Mouse (Mus musculus) thymus, adult 2 months (tissue): Measurements from ENCODE around the gene Slc22a1. TPM values are rescaled to one million over a fixed set of nuclear protein-coding genes. Genes with fewer than 3 reads are reported as not detected.

Experiments
- DNase-seq: peaks from one replicate; pipeline ENCODE4 v3.0.0; 2021
- H3K27ac ChIP-seq: fragments of 200-500 bp; 2 replicates; pipeline ENCODE4 v1.5.1; 2012; ENCODE audit warnings: low read length, control low read depth; ENCODE audit not compliant: control insufficient read depth, insufficient read depth
- H3K27me3 ChIP-seq: fragments of 200-500 bp; 2 replicates; pipeline ENCODE4 v1.6.1; 2012; ENCODE audit warnings: mild to moderate bottlenecking, low read length, moderate library complexity, mixed read lengths; ENCODE audit not compliant: control insufficient read depth, insufficient read depth
- H3K36me3 ChIP-seq: fragments of 200-500 bp; 2 replicates; pipeline ENCODE4 v1.6.1; 2012; ENCODE audit warnings: mild to moderate bottlenecking, low read length, moderate library complexity; ENCODE audit not compliant: control insufficient read depth, insufficient read depth
- H3K4me1 ChIP-seq: fragments of 200-500 bp; replicated peaks from 2 replicates; pipeline ENCODE4 v1.6.1; 2012; ENCODE audit warnings: low read length; ENCODE audit not compliant: control insufficient read depth, insufficient read depth
- H3K4me3 ChIP-seq: fragments of 200-500 bp; 2 replicates; pipeline ENCODE4 v1.5.1; 2012; ENCODE audit warnings: mild to moderate bottlenecking, low read length, control low read depth, moderate library complexity; ENCODE audit not compliant: control insufficient read depth, insufficient read depth
- CTCF ChIP-seq: fragments of 200-500 bp; IDR thresholded peaks from 2 replicates; pipeline ENCODE4 v1.5.1; 2012; ENCODE audit warnings: mild to moderate bottlenecking, control low read depth, low read length, moderate library complexity, borderline replicate concordance; ENCODE audit not compliant: control insufficient read depth, poor library complexity, insufficient read depth; ENCODE audit errors: extremely low read depth
- POLR2A ChIP-seq: fragments of 200-500 bp; IDR thresholded peaks from 2 replicates; pipeline ENCODE4 v1.6.1; 2012; ENCODE audit warnings: mild to moderate bottlenecking, low read length, control low read depth, moderate library complexity; ENCODE audit not compliant: control insufficient read depth, poor library complexity, insufficient read depth; ENCODE audit errors: extremely low read depth
- WGBS: fragments of 180-500 bp; shearing (Covaris S2); methylation state at CpG from one replicate; pipeline ENCODE4 v1.1.7; 2018; 5-methylcytosine and 5-hydroxymethylcytosine counted together
- polyA plus RNA-seq: library from polyadenylated mRNA; depleted of rRNA; stranded (reverse); fragments of >200 nt; gene quantifications from 2 replicates; pipeline ENCODE4 v1.2.3, GENCODE M21; 2012

Slc22a1 gene
- polyA plus RNA-seq, 1 experiment = 0.80 TPM

- Histone ChIP-seq H3K36me3 (no peaks in the 10 kb centered on the region), H3K27ac (no peak overlapping the region), H3K27me3 (no peaks in the 10 kb centered on the region), H3K4me3 (no peak overlapping the region), H3K4me1 (peaks cover 4% of the 10 kb centered on the region; the same call in 1 of the 2 replicates)
- 96% methylated on average over 5 of the region's 5 CpGs for WGBS
- no peak for DNase-seq
- TF ChIP-seq POLR2A (no peak), CTCF (no peak)
Measured at GRCm38 (mm10) chr17:12645461-12645860, 30.2 kb downstream of the Slc22a1 start.

GRCm38 (mm10) chr17:12641087-12641486 lies 34.5 kb downstream of the Slc22a1 start:
- Histone ChIP-seq H3K27ac (no peak overlapping the region), H3K27me3 (no peaks in the 10 kb centered on the region), H3K4me3 (no peak overlapping the region), H3K4me1 (no peaks in the 10 kb centered on the region), H3K36me3 (no peaks in the 10 kb centered on the region)
- 47% methylated on average over 4 of the region's 4 CpGs for WGBS
- TF ChIP-seq POLR2A (no peak), CTCF (no peak)
- no peak for DNase-seq

GRCm38 (mm10) chr17:12639585-12639984 lies 36.0 kb downstream of the Slc22a1 start:
- Histone ChIP-seq H3K27me3 (no peaks in the 10 kb centered on the region), H3K4me1 (no peaks in the 10 kb centered on the region), H3K4me3 (no peak overlapping the region), H3K27ac (no peak overlapping the region), H3K36me3 (no peaks in the 10 kb centered on the region)
- TF ChIP-seq CTCF (no peak), POLR2A (no peak)
- no peak for DNase-seq
- WGBS = 90% methylated on average over 3 of the region's 3 CpGs

GRCm38 (mm10) chr17:12634814-12635213 lies 40.8 kb downstream of the Slc22a1 start:
- no peak for DNase-seq
- H3K27ac ChIP-seq = no peak overlapping the region
- H3K36me3 ChIP-seq = no peaks in the 10 kb centered on the region
- H3K4me1 ChIP-seq = no peaks in the 10 kb centered on the region
- H3K4me3 ChIP-seq = no peak overlapping the region
- 68% methylated on average over 4 of the region's 4 CpGs for WGBS
- no peaks in the 10 kb centered on the region for H3K27me3 ChIP-seq
- TF ChIP-seq POLR2A (no peak), CTCF (no peak)

DNA sequence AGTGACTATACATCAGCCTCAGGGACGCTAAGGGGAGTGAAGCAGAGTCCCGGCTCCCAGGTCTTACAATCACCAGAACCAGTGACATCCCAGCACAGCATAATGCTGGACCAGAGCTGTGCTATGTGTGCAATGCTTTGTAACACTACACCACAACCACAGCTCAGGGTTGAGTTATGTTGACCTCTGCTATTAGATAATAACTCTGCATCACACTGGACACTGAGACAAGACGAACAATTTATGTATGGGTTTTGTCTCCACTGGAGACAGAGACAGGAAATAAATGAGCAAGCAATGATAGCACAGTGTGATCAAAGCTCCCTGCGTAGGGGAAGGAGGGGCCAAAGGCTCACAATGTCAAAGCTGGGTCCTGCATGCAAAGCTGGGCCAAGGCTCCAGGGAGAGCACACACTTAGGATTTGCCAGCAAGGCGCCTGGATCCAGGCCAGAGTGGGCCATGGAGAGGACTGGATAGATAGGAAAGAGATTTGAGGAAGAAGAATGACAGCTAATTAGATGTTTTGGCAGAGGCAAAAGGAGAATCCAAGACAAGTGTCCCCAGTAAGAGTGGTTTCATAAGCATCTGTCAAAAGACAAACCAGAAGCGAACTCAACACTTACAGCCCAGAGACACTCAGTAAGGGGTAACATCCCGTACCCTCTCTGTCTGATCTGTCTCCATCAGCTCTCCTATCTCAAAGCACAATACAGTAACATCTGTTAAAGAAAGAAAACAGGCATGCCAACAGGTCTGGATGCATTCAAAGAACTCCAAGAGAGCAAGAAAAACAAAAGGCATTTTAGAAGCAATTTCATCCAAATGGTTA lies 43.6 kb downstream of the Slc22a1 start:
- TF ChIP-seq POLR2A (no peak), CTCF (no peak)
- no peaks in the 10 kb centered on the region for H3K4me1 ChIP-seq
- no peaks in the 10 kb centered on the region for H3K27me3 ChIP-seq
- DNase-seq = no peak
- H3K36me3 ChIP-seq = no peaks in the 10 kb centered on the region
- H3K27ac ChIP-seq = no peak overlapping the region
- WGBS = 69% methylated on average over 7 of the region's 7 CpGs
- no peak overlapping the region for H3K4me3 ChIP-seq

DNA sequence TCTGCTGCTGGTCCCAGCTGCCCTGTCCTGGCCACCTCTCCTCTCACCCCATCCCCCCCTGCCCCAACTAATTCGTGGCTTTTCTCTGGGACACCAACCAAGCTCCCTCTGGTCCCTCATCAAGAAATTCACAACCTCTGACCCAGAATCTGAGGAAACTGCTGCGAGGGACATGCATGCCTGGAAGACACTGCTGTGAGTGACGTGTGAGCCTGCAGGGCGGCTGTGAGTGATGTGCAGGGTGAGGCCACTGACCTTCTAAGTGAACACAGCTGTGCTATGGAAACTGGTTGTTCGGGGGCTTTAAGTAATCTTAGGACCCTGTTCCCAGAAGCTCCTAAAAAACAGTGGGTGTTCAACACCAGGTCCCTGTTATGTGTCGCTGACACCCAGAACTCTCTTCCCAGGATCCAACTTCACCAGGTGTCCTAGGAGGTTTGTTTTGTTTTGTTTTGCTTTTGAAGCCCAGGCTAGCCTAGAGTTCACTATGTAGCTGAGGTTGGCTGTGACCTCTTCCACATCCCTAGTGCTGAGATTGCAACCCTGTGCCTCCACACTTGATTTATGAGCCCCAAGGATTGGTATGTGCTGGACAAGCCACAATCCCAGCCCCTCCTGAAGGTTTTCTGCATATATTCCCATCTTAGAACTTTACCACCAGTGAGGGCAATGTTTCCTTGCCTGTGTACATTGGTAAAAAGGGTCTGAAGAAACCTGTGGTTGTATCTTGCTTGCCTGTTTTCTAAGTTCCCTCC lies 44.5 kb downstream of the Slc22a1 start:
- Histone ChIP-seq H3K36me3 (no peaks in the 10 kb centered on the region), H3K27me3 (no peaks in the 10 kb centered on the region), H3K4me3 (no peak overlapping the region), H3K27ac (no peak overlapping the region), H3K4me1 (no peaks in the 10 kb centered on the region)
- DNase-seq = no peak
- TF ChIP-seq POLR2A (no peak), CTCF (no peak)
- 83% methylated on average over 6 of the region's 6 CpGs for WGBS

DNA sequence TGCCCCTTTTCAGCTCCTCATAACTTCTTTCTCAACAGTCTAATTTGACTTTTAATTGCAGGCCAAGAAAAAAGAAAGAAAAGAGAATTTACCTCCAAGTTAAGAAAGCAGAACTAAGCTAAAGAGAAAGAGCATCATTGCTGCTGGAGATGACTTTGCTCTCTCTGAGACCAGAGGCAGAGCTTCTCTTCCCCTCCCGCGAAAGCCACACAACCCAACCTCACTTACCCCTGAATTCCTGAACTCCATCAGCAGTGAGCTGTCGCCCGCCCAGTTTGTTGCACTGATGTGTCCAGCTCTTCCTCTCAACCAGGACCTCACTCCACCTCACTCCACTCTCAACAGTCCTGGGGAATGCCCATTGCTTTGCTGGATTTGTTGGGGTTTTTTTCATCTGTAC lies 47.6 kb downstream of the Slc22a1 start:
- H3K27me3 ChIP-seq = no peaks in the 10 kb centered on the region; the same call in 1 of the 2 replicates
- DNase-seq = no peak
- H3K4me1 ChIP-seq = no peaks in the 10 kb centered on the region
- H3K36me3 ChIP-seq = no peaks in the 10 kb centered on the region
- no peak overlapping the region for H3K4me3 ChIP-seq
- 16% methylated on average over 4 of the region's 4 CpGs for WGBS
- H3K27ac ChIP-seq = no peak overlapping the region
- TF ChIP-seq CTCF = no peak
- TF ChIP-seq POLR2A = no peak
